Mouse (Mus musculus) testis, adult 2 months (tissue): ENCODE data around the gene H13. TPM values are rescaled to one million over a fixed set of nuclear protein-coding genes. Genes with fewer than 3 reads are reported as not detected.

Experiments
- H3K27ac ChIP-seq: fragments of 200-500 bp; 2 replicates; pipeline ENCODE4 v1.5.1; 2012; ENCODE audit warnings: low read depth, low read length; ENCODE audit not compliant: control insufficient read depth, insufficient read depth
- H3K27me3 ChIP-seq: fragments of 200-500 bp; 2 replicates; pipeline ENCODE4 v1.6.1; 2012; ENCODE audit warnings: mild to moderate bottlenecking, low read length, moderate library complexity; ENCODE audit not compliant: control insufficient read depth, insufficient read depth
- H3K36me3 ChIP-seq: fragments of 200-500 bp; 2 replicates; pipeline ENCODE4 v1.6.1; 2012; ENCODE audit warnings: mild to moderate bottlenecking, low read length; ENCODE audit not compliant: control insufficient read depth, insufficient read depth
- H3K4me1 ChIP-seq: fragments of 200-500 bp; 2 replicates; pipeline ENCODE4 v1.6.1; 2012; ENCODE audit warnings: low read length; ENCODE audit not compliant: control insufficient read depth, insufficient read depth
- H3K4me3 ChIP-seq: fragments of 200-500 bp; 2 replicates; pipeline ENCODE4 v1.5.1; 2012; ENCODE audit warnings: low read depth, mild to moderate bottlenecking, low read length, moderate library complexity, mixed read lengths; ENCODE audit not compliant: control insufficient read depth
- CTCF ChIP-seq: fragments of 200-500 bp; IDR thresholded peaks from 2 replicates; pipeline ENCODE4 v1.5.1; 2012; ENCODE audit warnings: low read depth, mild to moderate bottlenecking, inconsistent platforms, low read length, moderate library complexity; ENCODE audit not compliant: control insufficient read depth, insufficient read depth, insufficient replicate concordance
- POLR2A ChIP-seq: fragments of 200-500 bp; IDR thresholded peaks from 2 replicates; pipeline ENCODE4 v1.6.1; 2012; ENCODE audit warnings: low read depth, mild to moderate bottlenecking, inconsistent platforms, low read length, moderate library complexity; ENCODE audit not compliant: control insufficient read depth
- polyA plus RNA-seq: library from polyadenylated mRNA; depleted of rRNA; stranded (reverse); fragments of >200 nt; gene quantifications from 2 replicates; pipeline ENCODE4 v1.2.3, GENCODE M21; 2012

Gene H13
- polyA plus RNA-seq, 1 experiment, result 84.7 TPM

DNA sequence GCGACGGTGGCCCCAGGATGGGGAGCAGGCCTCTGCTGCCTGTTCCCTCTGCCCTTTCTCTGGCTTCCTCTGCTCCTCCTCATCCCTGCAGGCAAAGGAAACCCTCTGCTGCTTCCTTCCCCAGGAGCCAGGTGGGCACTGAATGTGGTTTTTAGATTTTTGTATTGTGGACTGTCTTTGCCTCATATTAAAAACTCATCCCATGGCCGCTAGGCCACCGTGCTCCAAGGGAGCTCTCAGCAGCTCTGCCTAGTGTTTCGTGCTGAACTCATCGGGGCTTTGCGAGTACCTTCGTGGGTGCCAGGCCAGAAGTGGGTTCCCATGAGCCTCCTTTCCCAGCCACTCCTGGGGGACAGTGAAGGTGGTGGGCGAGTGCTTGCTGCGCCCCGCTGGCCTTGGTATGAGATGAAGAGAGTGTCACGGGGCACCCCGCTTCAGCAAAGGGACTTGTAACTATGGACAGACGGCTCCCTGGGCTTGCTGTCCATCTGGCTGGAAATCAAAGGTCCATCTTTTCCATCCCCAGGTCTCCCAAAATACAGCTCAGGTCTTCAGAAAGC is 35.6 kb downstream of the H13 start:
- Histone ChIP-seq H3K4me3 (no peak overlapping the region), H3K4me1 (peaks cover 23% of the 10 kb centered on the region), H3K27ac (no peak overlapping the region), H3K27me3 (no peaks in the 10 kb centered on the region), H3K36me3 (no peaks in the 10 kb centered on the region; the same call in 1 of the 2 replicates)
- TF ChIP-seq POLR2A (no peak), CTCF (no peak)

DNA sequence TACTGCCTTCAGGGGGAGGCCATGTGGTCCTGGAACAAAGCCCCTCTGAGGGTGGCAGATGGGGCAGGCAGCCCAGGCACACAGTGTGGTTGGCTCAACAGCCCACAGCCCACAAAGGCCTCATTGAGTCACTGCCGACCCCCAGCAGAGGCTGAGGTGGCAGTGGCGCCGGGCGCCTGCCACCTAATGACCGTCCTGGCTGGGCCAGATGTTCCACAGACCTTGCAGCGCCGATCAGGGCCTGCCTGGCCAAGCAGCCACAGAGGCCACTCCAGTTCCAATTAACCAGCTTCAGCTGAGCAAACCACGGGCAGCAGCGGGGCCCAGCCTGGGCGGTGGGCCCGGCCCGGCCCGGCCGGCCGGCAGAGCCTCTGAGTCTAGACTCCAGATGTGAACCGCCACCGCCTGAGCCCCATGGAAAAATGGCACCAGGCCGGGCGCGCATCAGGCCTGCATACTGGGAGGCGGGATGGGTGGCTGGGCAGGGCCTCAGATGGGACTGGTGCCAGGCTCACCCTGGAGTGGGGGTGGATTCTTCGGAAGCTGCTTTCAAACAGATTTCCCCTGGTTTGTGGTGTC is 36.8 kb downstream of the H13 start:
- peaks cover 23% of the 10 kb centered on the region for H3K4me1 ChIP-seq
- no peak overlapping the region for H3K27ac ChIP-seq
- no peak overlapping the region for H3K4me3 ChIP-seq
- no peak for TF ChIP-seq CTCF
- no peak for TF ChIP-seq POLR2A
- no peaks in the 10 kb centered on the region for H3K27me3 ChIP-seq
- no peaks in the 10 kb centered on the region; the same call in 1 of the 2 replicates for H3K36me3 ChIP-seq

DNA sequence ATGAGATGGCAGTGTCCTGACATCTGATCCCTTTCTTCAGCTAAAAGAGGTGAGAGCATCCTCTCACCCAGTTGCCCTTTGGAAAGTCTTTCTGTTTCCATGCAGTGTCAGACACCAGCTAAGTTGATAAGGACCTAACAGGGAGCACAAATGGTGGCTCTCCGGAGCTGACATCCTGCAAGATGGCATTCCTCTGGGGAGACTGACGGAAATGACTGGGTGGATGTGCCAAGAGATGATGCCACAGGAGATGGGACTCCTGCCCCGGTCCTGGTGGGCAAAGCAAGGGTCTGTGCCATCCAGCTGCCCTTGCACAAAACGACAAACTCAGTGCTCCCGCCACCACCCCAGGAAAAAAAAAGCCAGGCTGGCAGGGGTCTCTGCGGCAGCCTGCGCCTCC is 37.9 kb downstream of the H13 start:
- TF ChIP-seq CTCF, result no peak
- no peak for TF ChIP-seq POLR2A
- Histone ChIP-seq H3K27ac (peak overlapping the region; percentile 64), H3K27me3 (no peaks in the 10 kb centered on the region), H3K4me3 (peak overlapping the region; percentile 81), H3K36me3 (no peaks in the 10 kb centered on the region; the same call in 1 of the 2 replicates), H3K4me1 (peaks cover 23% of the 10 kb centered on the region)

DNA sequence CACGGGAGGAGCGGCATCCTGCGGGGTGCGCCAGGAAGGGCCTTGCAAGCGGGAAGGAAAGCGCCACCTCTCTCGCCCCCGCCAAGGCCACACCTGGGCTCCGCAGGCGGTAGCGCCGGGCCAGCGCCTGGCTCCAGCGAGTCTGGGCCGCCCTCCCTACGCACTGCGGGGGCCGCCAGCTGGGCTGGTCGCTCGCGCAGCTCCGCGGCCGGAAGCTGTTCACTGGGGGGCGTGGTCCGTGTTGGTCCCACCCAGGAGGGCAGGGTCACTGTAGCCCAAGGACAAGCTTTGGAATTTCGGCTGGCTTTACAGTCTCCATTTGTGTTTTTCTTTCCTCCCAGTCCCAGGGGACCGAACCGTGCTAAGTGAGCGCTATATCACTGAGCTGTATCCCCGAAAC is 38.4 kb downstream of the H13 start:
- Histone ChIP-seq H3K27me3 (no peaks in the 10 kb centered on the region), H3K4me1 (peaks cover 23% of the 10 kb centered on the region), H3K36me3 (no peaks in the 10 kb centered on the region; the same call in 1 of the 2 replicates), H3K4me3 (peak overlapping the region; percentile 81), H3K27ac (peak overlapping the region; percentile 77)
- no peak for TF ChIP-seq CTCF
- TF ChIP-seq POLR2A, result no peak; the same call in none of the 2 replicates

DNA sequence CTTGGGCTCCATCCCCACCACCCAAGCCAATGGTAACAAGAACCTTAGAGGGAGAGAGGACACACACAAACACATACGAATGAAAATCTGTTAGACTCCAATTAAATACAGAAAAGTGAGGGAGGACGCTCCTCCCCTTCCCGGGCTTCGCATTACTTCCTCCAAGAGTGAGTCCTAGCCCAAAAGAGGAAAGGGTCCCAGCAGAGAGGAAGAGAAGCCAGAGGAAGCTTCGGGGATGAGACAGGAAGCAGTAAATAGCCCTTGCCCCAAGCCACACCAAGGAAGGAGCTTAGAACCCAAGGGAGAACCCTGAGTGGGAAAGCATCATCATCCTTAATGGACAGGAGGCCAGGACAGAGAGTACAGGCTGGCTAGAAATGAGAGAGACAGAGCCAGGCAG is 39.8 kb downstream of the H13 start:
- H3K27me3 ChIP-seq, result no peaks in the 10 kb centered on the region
- H3K27ac ChIP-seq, result no peak overlapping the region
- no peak for TF ChIP-seq CTCF
- no peak for TF ChIP-seq POLR2A
- no peak overlapping the region for H3K4me3 ChIP-seq
- no peaks in the 10 kb centered on the region; the same call in 1 of the 2 replicates for H3K36me3 ChIP-seq
- H3K4me1 ChIP-seq, result peaks cover 23% of the 10 kb centered on the region

DNA sequence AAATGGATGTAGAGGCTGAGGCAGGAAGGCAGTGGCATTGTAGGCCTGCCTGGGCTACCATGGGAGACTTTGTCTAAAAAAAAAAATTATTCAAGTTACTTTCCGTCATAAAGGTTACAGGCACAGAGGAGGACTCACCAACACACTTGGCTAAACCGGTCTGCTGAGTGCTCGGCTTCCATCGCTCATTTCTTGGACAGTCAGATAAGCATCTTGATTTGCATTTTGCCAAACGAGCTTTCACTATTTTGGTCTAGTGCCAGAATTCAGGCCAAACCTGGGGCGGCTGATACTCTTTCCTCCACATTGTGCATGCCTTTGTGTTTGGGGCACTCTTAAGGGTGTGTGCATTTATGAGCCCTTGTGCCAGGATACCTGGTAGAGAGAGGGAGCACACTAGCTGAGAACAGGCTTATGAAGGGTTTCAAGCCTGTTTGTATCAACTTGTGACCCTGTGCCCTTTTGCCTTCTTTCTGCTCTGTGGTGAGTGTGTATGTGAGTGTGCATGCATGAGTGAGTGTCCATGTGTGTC is 47.0 kb downstream of the H13 start:
- Histone ChIP-seq H3K27ac (no peak overlapping the region), H3K27me3 (no peaks in the 10 kb centered on the region)
- TF ChIP-seq POLR2A, result no peak
- TF ChIP-seq CTCF, result no peak

DNA sequence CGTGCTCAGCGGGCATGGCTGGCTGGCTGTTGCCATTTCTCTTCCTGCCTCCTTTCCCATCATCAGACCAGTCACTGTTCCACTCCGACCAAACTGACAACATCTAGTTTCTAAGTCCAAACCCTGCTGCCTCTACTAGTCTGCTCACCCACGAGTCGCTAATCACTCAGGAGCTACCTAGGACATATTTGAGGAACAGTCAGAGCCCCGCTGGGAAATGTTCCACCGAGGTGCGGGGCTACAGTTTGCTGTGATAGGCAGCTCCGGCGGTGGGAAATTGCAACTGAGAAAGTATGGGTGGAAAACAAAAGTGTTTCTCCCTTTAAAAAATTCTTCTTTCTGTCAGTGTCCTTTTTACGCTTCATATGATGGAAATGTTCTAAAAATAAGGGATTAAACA is 48.4 kb downstream of the H13 start:
- Histone ChIP-seq H3K4me3 (no peak overlapping the region), H3K4me1 (no peaks in the 10 kb centered on the region), H3K27me3 (no peaks in the 10 kb centered on the region), H3K27ac (no peak overlapping the region), H3K36me3 (no peaks in the 10 kb centered on the region)
- TF ChIP-seq CTCF (no peak), POLR2A (no peak)

More for the DNA sequence above, 47.0 kb downstream of the H13 start:
- no peaks in the 10 kb centered on the region for H3K36me3 ChIP-seq
- H3K4me1 ChIP-seq, result no peaks in the 10 kb centered on the region
- H3K4me3 ChIP-seq, result no peak overlapping the region
